Mouse (Mus musculus) bone marrow, adult 2 months (tissue): ENCODE results near the gene Mdfic.

Experiments
- CTCF ChIP-seq: fragments of 200-500 bp; IDR thresholded peaks from 2 replicates; pipeline ENCODE4 v1.5.1; 2011; ENCODE audit warnings: low read length, control low read depth; ENCODE audit not compliant: control insufficient read depth, insufficient read depth
- POLR2A ChIP-seq: fragments of 200-500 bp; IDR thresholded peaks from 2 replicates; pipeline ENCODE4 v1.6.1; 2011; ENCODE audit warnings: low read depth, mild to moderate bottlenecking, control low read depth, low read length, borderline replicate concordance; ENCODE audit not compliant: control insufficient read depth

GRCm38 (mm10) chr6:15837695-15838094, 117.2 kb downstream of the Mdfic start:
- TF ChIP-seq CTCF: no peak
- TF ChIP-seq POLR2A: no peak
